Mouse (Mus musculus) c-Kit-negative CD71-positive TER-119-positive erythroid progenitor cells, embryonic 14.5 days (primary cell): ENCODE measurements at regions not wholly inside any gene's neighbourhood (a gene's known extent, or its start where the extent isn't known, plus 50 kb on each side); places are given as distances from the start of the nearest gene placed in this dataset.
"Not testable (repeated sequence)": the region's sequence is repeated elsewhere in the genome, so short reads cannot be mapped to it uniquely, and the experiment has no call there.

Experiments
- DNase-seq: peaks from one replicate; pipeline ENCODE4 v3.0.0-alpha.2; 2013; ENCODE audit warnings: low read depth, low spot score

DNA sequence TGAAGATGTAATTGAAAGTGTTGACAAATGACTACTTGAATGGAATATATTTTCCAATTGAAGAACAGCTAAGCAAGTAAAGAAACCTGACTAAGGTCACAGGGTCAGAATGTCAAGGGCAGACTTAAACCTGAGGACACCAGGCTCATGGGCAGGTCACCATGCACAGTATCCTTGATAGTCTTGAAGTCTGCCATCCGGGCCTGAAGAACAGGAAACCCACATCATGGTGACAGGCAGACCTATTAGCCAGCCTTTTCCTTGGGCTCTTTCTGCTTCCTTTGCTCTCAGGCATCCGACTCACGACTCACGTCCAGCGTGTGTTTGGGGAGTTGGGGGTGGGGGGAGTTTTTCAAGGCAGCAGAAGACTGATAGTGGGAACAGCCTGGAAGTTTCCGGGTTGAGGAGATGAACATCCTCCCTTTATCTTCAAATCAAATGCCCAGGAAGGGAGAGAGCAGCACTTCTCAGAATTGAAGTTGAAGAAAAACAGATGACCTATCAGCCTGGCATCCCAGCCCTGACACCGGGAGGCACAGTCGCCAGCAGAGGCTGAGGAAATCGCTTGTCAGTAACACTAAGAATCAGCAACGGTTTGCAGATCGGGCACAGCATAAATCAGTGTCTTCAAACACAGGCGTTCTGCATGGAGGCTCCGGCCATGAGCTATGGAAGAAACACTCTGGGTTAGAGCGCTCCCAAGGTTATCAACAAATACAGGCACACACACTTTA lies 163.5 kb downstream of the Opa1 start:
- no peak for DNase-seq

DNA sequence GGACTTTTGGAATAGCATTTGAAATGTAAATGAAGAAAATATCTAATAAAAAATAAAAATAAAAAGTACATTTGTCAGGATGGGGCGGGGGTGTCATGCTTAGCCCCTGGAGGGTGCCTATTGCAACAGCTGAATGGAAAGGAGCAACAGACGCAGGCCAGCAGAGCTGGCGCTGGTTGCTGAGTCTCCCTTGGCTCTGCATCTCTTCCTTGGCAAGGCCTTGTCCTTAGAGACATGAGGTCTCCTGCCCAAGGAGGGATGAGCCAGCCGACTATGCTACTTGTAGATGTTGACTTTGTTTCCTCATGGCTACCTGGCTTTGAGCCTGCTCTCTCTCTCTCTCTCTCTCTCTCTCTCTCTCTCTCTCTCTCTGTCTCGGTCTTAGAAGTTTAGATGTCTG lies 166.4 kb downstream of the Opa1 start:
- DNase-seq = no peak

DNA sequence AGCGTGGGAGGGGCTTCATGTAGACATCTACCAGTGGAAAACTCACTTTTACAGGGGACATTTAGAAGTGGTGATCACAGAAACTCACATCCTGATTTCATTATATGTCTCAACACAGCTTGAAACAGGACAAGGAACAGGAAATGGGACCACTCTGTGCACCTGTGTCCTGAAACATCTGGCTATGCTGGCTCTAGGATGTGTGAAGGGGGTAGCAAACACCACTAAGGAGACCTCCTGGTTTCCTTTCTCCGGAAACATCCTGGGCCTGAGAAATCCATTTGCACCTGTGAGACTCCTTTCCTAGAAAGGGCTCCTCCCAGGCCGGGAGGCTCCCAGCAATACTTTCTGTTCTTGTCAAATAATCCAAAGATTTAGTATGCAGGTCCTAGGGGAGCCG lies 167.1 kb downstream of the Opa1 start:
- no peak for DNase-seq

DNA sequence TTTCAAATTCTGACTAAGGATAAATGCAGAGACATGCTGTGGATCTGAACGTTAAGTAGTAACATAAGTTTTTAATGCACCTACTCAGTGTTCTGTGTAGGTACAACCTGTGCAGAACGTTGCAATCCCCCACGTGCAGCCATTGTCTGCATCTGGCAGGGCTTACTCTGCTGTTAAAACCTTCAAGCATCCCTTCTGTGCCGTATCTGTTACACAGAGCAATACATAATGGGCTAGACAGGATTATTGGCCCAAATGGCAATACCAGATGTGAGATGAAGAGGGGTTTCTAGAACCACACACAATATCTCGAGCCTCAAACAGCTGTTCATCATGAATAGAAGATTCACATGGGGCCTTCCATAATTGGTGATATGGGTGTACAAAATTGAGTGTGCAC lies 170.0 kb downstream of the Opa1 start:
- DNase-seq = no peak

DNA sequence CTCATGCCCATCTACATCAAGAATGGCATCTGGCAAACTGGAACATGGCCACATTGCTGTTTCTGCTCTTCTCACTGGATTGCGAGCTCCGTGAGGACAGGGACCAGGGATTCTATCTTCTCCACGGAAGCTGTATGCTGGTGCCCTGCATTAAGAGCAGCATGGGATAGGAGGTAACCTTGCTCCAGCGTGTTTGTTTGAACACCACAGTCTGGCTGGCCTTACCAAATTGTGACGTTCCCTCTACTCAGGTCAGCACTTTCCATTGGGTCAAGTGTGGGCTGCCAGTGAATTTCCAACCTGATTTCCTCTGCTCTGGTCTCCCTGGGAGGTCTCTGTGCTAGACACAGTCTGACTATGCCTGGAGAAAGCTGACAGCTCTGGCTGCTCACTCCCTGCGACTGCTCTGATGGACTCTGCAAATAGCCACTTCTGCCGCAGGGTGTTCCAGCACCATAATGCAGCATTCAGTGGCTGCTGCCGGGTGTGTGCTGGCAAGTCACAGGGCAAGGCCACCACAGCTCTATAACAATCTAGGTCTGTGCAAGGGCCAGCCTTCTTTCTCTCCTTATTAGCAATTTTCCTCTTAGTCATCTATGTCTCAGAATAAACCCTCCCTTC lies 175.6 kb downstream of the Opa1 start:
- DNase-seq = no peak

DNA sequence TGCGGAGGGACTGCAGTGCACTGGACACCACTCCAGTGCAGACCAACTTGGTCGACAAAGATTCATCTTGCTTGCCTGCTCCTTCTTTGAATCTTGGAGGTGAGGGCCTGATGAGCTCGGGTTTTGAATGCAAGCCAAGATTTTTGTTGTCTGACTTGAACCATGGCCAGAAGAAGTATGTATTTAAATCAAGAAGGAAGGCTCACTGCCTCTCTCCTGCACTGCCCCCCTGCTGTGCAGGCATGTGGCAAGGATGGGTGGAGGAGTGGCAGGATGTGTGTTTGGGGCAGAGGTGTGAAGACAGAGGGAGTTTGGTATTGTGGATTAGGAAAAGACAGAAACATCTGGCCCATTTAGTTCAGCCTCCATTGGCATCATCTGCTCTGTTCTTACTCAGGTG lies 179.1 kb downstream of the Opa1 start:
- no peak for DNase-seq

DNA sequence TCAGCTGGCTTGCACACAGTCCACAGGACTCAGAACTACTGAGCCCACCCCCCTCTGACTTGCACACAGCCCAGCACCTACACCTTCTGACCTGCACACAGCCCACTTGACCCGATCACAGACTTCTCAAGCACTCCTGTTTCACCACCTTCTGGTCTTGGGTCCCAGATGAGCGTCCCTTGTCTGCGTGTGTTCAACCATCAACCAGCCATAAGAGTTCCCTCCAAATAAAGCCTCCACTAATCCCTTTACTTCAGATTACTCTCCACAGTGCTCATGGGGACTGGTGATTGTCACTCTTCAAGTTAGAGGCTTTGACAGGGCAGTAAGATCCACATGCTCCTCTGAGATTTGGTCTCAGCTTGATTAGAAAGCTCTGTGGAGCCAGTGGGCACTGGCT lies 180.3 kb downstream of the Opa1 start:
- no peak for DNase-seq

DNA sequence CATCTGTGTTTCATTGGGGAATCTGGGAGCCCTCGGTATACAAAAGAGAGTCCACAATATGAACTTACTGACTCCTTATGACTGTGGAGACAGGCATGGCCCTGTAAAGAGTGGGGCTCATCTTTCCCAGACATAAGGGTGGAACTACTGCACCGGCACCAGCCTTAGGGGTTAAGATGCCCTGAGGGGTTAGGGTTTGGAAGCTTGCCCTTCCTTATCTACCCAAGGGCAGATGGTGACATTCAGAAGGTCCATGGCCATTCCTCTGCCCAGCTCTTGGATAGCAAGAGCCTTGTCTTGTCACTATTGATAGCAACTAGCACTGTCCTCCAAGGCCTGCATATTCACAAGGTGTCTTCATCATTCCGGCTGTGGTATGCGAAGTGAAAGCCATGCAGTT lies 181.5 kb downstream of the Opa1 start:
- no peak for DNase-seq

DNA sequence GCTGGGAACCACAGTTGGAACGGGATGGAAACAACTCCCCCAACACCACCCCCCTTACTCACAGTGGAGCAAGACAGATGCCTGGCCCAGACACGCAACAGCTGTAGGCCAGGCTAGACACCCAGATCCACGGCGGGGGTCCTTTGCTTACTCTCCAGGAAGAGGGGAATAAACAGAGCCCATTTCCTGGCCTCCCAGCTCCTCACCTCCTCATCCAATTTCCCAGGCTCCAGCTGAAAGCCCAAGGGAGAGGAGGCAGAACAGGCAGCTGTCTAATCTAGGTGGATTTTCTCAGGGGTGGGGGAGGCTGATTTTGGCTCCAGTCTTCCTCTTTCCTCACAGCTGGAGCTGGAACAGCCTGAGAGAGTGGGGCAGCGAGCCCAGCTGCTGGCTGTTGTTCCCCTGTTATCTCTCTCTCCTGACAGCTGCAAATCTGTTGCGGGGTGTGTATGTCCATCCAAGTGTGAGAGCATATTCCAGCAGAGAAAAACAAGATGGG lies 182.7 kb downstream of the Opa1 start:
- no peak for DNase-seq

DNA sequence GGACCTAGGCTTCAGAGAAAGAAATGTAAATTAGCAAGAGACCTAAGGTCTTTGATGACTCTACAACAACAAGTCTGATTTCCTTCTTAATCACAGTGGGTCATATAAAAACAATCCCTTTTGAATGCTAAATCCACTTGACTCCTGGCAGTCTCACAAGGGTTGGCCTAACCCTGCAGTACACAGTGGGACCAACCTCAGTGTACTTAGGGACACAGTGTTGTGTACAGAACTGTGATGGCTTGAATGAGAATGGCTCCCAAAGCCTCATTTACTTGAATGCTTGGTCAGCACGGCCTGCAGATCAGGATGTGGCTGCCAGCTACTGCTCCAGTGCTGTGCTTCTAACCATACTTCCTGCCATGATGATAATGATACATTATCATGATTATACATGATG lies 185.2 kb downstream of the Opa1 start:
- DNase-seq = no peak

DNA sequence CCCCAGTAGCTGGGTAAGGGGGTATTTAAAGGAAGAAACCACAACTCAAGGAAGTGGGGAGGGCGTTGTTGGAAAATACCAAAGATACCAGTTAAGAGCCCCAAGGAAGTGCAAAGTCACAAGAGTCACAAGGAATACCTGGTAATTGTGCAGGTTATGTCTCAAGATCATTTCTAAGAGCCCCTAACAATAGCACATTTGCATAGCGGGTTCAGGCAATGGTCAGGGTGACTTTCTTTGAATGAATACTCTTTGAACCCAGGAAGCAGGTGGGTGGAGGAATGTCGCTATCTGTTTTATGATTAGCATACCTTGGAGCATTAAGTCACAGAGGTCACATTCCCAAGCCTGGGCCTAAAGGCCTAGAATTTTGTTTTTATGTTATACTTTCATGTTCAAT lies 186.7 kb downstream of the Opa1 start:
- not testable (repeated sequence) for DNase-seq

DNA sequence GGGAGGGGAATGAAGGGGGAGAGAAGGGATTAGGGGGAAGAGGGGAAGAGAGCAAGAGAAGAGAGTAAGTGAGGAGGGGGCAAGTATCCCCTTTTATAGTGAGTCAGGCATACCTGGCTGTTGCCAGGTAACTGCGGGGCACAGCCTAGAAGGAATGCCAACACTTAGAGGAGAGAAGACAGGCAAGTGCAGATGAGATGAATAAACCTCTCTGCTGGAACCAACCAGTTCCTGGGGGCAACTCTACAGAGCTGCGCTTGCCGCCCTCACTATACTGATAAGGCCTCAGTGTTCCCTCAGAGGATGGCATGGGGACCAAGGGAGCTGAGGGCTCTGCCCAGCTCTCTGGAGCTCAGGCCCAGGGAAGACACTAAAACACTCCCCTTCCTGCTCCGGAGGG lies 192.2 kb downstream of the Opa1 start:
- DNase-seq = no peak

DNA sequence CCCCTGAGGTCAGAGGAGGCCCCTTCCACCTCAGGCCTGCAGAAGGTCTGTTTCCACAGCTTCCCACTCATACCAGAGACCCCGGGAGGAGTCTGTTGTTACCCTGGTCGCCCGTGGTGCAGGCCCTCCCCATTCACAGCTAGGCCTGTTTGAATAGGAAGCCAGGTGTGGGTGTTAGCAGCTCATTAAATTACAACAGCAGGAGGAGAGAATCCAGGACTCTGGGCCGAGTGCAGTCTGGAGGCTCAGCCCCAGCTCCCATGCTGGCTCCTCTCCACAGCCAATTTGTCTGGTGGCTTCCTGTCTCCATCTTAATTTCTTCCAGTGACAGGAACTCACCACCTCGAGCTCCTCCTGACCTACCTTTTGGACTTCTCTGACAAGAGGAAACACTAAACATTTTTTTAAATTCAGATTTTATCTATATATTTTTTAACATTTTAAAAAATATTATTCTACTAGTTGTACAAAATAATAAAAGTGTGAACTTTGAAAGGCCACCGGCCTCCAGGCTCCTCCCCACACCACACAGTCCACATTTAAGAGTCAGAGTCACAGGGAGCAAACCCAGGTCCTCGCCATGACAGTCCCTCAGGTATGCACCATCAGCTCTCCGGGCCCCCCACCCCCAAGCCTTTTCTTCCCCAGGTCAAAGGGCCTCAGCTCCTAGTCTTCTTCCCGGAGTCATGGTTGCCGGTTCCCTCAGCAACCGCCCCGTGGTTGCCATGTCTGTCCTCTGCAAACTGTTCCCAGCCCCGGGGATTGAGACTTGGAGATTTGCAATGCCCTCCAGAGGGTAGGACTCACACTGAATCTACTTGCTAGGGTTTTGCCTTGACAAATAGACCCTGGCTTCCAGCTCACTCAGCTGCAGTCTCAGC lies 192.8 kb downstream of the Opa1 start:
- DNase-seq = no peak

DNA sequence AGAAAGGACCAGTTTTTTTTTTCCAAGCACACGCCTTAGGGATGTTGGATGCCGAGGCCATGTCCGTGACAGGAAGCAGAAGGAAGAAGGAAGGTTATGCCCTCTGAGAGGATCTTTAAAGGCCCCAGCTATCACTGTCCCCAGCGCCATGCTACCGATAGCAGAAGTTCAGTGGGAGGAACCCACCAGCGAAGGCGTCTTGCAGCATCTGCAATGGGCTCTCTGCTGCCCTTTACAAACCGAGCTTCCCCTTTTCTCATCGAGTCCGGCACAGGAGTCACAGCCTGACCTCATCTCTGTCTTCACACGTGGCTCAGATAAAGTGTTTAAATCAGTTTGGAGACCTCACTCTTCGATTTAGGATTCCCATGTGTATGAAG lies 193.5 kb downstream of the Opa1 start:
- no peak for DNase-seq

DNA sequence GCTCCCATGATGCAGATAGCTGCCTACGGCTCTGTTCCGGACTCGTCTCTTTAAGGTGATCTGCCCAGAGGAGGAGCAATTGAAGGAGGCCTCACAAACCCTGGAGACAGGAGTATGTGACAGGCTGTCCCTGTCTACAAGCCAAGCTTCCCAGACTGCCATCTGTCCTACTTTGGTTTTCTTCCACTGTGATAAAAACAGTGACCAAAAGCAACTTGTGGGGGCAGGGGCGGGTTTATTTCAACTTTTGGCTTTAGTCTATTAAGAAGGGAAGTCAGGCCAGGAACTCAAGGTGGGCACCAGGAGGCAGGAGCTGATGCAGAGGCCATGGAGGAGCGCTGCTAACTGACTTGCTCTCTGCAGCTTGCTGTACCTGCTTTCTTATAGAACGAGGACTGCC lies 193.9 kb downstream of the Opa1 start:
- no peak for DNase-seq

DNA sequence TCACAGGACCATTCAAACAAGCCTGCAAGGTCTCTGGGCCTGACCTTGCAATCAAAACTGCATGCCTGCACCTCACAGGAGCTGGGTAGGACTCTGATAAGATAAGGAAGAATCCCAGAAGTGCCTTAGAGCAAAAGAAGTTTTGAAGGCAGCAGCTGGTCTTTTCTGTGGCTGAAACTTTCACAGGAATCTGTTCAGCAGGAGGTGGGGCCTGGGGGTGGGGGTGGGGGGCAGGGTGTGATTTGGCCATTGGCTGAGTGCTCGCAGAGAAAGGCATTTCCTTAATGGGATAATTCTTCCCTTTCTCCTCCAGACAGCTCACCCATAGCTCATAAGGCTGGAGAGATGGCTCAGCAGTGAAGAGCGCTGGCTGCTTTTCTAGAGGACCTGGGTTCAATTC lies 195.8 kb downstream of the Opa1 start:
- DNase-seq = no peak

DNA sequence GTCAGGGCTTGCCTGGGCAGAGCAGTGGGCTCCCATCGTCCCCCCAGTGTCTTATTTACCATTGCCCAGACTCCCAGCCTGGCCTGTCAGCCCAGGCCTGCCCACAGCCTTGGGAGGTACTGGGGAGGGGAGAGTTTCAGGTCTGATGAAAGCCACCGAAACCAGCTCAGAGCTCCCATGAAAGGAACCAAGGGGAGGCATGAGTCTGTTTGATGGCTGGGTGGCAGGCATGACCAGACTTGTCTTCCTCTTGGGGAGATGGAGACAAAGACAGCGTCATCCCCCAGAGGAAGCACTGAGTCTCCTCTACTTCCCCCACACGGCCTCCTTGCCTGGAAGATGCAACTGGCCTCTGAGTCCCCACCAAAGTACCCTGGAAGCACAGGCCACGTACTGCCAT lies 196.7 kb downstream of the Opa1 start:
- DNase-seq = no peak

DNA sequence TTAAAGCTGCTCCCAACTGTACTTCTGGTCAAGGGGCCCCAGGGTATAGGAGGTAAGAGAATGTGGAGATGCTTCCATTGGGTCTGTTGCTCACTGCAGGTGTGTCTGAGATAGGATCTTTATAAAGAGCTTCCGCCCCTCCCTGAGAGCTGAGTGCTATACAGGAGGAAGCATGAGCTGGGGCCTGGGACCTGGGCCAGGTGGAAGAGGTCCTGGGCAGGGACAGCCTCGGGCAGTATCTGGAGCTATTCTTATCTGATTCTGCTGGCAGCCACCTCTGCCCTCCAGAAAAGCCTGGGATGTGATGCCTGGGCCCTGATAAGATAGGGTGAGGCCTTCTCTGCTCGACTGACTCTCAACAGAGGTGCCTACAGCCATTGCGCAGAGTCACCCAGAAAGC lies 203.3 kb downstream of the Opa1 start:
- no peak for DNase-seq

DNA sequence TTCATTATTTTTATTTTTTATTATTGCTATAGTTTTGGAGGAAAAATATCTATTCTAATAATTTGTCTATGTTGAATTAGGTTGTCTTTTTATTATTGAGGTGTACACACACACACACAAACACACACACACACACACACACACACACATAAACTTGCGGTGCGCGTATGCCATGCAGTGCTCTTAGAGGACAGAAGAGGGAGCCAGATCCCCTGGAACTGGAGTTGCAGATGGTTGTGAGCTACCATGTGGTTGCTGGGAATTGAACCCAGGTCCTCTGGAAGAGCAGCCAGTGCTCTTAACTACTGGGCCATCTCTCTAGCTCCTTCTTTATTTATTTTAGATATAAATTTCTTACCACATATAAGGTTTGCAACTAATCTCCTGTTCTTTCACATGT lies 206.0 kb downstream of the Opa1 start:
- no peak for DNase-seq

DNA sequence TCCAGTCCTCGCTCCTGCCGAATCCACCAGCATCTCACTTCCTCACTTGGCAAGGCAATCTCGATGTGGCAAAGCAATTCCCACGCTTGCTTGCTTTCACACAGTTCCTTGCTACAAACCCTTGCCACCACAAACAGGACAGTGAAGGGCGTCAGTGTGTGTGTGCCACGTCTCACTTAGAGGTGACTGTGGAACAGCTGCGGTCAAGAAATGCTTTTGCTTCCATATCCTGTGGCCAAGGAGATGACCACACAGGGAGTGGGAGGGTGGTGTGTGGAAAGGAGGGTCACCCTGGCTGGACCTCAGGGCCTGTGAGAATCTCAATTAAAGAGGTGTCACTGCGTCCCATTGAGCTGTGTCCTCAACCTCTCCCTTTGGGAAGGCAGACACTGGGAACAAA lies 207.4 kb downstream of the Opa1 start:
- DNase-seq = no peak

DNA sequence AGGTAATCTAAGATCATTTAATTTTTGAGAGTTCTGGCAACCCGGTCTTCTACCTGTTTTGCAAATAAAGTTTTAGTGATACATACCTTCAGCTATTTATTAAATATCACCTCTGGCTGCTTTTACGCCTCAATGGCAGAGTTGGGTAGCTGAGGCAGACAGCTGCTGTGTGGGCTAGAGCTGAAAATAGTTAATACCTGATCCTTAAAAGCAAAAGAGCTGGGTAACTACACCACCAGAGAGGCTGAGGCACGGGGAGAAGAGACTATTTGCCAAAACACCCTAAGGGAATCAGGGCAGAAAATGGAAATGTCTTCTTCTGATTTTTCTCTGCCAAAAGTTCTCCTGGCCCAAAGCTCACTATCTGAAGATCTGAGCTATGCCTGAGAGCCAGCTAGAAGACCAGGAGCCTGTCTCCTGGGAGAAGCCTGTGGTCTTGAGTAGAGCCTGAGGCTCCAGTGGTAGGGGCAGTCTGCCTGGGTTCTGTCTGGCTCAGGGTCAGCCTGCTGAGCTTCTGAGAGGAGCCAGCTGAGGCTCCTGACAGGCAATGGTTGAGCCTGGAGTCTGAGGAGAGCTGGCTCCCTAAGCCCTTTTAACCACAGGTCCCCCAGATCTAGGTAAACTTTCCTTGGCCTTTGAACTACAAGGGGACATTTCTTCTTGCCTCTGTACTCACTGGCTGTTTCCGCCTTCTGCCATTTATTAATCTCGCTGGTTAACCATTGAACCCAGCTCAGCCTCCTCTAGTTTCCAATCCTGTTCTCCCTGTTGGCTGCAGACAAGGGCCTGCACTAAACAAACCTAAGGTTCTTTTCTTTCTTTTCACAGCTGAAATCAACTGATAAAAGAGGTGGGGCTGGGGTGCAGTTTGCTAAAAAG lies 208.7 kb downstream of the Opa1 start:
- no peak for DNase-seq

DNA sequence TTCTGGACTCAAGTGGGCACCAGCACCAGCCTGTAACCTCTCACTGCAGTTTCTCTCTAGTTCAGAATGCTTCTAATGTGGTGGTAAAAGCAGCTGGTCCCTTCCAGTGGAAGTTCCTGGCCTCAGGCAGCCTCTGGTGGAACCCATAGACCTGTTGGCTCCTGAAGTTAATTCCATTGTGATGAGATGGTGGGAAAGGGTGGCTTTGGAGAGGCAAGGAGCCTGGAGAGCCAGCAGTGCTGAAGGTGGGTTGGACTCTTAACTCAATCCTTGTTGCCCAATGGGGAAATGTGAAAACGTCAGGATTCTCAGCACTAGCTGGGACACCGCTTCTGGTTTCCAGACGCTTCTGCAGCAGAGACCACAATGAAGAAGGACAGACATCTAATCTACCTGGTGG lies 210.9 kb downstream of the Opa1 start:
- no peak for DNase-seq
